Mouse (Mus musculus) 3134 (cell line): Measurements from ENCODE around the gene Hsd3b1.
"Not testable (repeated sequence)": the region's sequence is repeated elsewhere in the genome, so short reads cannot be mapped to it uniquely, and the experiment has no call there.

Source experiments
- DNase-seq: peaks from one replicate; pipeline ENCODE4 v3.0.0-alpha.2; 2011; ENCODE audit warnings: low spot score; ENCODE audit not compliant: insufficient read length; ENCODE audit errors: extremely low read depth

Gene Hsd3b1

DNA sequence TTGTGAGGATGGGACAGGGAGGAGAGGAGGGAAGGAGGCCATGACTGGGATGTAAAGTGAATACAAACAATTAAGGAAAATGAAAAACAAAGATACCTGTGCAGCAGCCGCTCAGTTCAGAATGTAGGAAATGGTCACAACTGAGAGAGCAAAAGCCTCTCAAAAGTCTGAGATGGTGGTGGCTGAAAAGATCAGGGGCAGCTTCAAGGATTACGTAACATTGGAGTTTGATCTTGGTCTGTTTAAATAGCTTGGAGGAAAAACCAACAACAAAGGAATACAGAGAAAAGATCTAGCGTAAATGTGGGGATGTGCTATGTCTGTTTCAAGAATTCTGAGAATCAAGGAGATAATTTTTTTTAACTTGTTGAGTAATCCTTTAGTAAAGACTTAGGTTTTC lies at the start of gene Hsd3b1:
Hsd3b1 (minus strand) TSS at position 219 of the 400 bp plus-strand sequence.
- no peak for DNase-seq

DNA sequence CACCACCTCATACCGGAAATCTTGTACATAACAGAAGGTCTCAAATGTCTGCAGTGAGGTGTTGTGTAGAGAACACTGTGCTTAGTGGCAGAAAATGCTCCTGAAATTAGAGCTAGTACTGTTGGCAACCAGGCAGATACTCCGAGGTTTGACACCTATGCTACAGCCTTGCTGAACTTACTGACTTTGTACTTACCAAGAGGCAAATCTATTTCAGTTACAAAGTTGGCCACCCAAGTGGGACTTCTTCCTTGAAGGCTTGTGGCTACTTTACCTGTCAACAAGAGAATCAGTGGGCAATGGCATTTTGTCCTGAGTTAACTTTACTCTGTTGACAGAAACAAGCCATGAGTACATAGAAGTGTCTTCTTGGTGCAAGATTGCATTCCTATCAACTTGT lies 38.0 kb upstream of the Hsd3b1 start:
- DNase-seq: no peak

DNA sequence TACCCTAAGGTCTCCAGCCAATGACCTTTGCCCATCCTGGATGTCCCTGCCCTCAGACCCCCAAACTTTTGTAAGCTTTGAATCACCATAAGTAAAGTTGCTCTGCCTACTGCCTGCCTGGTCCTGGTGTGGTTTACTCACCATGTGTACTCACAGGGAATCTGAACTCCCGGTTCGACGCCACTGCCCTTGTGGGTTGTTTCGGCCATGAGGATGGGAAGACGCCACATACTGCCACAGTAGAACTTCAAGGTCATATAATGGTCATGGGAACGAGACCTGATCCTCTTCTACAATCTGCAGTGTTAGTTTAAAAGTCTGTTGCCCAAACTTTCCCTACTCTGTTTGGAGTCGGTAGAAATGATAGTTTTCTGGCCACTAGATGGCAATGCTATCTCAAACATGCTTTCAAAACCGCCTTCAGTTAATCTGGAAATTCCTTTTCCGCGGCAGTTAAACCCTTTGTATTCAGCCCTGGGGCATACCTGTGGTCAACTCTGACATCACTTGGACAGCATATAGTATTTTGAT lies 35.5 kb upstream of the Hsd3b1 start:
- DNase-seq: no peak

DNA sequence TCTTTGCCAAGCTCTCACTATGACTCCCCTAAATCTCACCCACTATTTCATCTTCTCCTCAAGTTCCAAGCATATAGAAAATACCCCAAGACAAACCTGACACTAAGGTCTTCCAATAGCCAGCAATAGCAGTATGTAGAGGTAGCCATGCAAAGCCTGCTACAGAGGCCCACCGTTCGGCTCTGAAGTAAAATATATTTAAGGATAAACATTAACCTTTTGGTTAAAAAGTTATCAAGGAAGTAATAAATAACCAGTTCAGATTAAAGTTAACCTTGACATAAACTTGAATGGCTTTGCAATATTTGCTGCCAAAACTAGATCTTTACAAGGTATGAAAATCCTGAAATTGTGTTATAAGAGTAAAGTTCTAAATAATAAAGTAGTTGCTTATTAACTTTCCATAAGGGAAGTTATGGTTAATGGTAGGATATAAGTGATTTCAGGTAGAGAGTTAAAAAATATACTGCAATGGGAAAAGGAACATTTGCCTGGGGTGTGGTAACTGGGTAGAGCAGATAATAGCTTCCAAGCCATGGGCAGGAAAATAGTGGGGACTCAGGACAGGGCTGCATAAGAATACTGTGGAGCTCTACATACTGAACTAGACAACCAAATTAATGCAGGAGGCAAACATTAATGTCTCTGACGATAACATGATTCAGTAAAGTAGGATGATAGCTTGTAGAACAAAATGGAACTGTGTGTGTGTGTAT lies 33.6 kb upstream of the Hsd3b1 start, which contains the start of gene Hao2:
Hao2 (minus strand) TSS at position 183 of the 716 bp plus-strand sequence.
- no peak for DNase-seq

DNA sequence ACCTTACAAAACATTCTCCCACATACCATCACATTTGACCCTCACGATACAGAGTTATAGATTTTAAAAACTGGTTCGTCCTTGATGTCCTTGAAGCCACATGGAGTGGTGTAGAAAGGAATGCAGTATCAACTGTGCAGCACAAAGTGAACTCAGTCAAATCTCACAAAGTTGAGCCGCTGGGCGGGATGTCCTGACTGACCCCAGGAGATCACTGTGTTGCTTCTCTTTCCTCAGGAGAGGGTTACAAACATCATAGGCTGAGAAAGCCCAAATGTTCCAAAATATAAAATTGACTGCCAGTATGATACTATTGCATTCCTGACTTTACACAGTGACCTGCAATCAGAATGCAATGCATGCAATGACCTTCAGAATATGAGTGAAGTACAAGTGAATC lies 30.8 kb upstream of the Hsd3b1 start:
- DNase-seq: no peak

DNA sequence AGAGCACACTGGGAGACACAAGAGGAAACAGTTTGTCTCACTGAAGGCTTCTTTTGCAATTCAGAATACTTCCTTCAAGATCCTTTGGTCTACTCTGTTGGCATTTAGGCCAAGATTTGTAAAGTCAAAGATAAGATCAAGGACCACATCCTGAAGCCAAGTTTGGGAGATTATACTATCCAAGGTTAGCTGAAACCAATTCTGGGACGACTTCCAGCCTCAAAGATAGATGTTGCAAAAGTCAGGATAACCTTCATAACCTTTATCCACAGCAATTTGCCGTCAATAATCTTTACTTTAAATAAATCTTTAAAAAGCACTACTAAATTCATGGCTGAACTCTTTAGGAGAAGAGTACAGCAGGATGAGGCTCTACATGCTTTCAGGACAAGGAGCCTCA lies 28.6 kb upstream of the Hsd3b1 start:
- no peak for DNase-seq

DNA sequence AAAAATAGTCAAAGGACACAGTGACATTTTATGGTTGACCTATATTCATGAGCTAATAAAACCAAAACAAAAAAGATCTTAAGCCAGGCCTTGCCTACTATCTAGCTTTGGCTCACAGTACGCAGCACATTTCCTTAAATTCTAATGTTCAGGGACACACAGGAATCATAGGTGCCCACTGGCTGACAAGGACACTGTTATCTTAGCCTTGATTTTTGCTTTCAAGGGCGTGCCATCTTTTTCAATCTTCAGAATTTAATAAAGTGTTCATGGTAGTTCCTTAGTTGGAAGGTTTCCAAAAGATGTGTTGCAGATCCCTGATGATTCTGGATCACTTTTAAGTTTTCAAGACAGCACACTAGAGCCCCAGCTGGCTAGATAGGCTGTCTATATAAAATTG lies 21.2 kb upstream of the Hsd3b1 start:
- DNase-seq: no peak

DNA sequence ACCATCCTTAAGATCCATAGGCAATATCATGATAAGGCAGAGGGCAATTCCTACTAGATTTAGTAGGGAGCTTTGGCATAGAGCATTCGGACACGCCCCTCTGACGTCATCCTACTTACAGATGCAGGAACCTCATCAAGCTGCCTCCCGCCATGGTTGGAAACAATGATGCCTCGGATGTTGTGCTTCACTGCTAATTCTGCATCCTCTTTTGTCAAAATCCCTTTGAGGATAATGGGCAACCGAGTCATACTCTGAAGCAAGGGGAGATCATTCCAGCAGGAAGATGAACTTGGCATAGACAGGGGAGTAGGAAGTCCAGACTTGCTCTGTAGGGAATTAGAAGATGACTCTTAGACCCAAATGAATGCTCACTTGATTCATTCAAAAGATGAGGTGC lies 20.6 kb upstream of the Hsd3b1 start:
- DNase-seq: no peak

DNA sequence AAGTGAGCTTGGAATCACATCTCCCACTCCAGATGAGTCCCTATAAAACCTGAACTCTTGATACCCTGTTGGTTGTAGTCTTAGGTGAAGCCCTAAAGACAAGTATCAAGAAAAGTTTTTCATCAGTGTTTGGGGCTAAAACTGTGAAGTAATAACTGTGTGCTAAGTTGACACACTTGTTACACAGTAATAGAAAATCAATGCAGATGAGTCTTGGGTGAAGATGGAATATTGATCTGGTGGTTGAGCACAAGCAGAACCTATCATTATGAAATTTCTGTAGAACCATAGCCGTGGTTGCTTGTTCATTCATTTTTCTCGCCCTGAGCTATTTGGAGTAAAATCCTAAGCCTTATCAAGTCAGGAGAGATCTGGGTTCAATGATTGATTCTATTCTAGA lies 8.6 kb upstream of the Hsd3b1 start:
- no peak for DNase-seq

DNA sequence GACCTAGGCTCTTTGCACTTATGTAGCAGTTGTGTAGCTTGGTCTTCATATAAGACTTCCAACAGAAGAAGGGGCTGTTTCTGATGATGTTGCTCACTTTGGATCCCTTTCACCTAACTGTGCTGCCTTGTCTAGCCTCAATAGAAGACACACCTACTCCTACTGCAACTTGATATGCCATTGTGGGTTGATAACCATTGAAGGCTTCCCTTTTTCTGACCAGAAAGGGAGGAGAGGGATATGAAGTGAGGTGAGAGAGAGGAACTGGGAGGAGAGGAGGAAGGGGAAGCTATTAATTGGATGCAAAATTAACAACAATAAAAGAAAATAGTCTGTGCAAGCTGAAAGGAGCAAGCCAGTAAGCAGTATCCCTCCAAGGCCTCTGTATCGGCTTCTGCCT lies 3.2 kb upstream of the Hsd3b1 start:
- no peak for DNase-seq

DNA sequence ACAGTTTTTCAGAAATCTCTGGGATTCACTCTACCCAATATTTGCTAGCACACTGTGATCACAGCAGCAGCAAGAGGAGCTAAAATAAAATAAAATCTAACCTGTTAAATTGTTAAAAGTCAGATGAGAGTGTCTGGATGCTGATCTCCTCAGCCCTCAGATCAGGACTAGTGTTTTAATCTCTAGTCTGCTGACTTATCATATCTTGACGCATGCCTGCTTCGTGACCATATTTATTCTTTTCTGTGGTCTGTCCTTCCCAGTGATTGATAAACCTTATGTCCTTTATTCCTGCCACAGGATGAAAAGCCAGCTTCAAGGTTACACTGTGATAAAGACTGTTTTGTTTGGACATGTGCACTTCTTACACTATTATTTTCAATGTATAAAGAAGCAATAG lies 1.5 kb downstream of the Hsd3b1 start:
- DNase-seq: no peak

DNA sequence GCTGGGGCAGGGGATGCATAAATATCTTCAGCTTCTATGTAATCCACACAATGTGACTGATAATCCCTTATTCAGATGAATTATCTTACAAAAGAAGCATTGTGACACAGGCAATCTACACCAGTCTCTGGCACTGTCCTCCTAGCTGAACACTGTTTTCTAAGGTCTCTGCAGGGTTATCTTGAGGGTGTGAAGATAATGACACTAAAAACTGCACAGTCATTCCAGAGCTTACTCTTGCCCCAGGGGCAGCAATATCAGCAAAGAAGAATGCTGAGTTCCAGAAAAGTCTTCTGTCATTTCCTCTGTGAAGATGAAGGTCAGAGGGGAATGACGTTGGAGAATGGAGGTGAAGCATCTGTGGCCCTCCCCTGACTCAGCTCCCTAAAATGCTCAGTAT lies 2.7 kb downstream of the Hsd3b1 start:
- no peak for DNase-seq

DNA sequence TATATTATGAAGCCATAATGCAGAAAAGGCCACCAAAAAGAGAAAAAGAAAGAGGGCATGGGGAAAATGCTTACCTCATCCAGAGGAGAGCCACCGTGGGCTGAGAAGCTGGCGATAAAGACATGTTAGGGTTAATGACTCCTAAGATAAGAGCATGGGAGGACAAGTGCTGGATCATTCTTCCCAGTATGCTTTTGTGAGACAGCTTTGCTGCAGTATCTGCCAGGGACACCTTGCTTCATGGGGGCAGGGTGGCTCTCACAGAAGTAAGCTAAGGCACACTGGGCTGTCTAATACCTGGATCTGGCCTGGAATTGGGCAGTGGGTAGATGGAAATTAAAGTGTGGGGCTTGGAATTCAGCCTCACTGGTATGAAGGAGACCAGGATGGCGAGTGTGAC lies 4.4 kb downstream of the Hsd3b1 start:
- DNase-seq: no peak

DNA sequence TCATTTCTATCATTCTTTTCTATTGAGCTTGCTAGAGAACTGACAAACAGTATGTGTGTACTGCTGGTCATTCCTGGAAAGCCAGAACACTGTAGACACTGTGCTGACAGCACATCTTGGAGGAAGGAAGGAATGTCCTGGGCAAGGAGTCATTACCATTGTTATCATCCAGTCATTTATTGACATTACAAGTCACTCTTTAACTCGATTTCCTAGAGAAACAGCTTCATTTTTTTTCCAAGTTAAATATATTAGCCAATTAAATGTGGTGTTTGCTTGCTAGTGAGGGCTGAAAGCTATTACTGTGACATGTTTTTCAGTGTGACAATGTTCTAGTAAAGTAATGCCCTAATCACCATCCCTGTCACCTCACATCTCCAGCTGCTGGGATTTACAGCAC lies 5.9 kb downstream of the Hsd3b1 start:
- no peak for DNase-seq

DNA sequence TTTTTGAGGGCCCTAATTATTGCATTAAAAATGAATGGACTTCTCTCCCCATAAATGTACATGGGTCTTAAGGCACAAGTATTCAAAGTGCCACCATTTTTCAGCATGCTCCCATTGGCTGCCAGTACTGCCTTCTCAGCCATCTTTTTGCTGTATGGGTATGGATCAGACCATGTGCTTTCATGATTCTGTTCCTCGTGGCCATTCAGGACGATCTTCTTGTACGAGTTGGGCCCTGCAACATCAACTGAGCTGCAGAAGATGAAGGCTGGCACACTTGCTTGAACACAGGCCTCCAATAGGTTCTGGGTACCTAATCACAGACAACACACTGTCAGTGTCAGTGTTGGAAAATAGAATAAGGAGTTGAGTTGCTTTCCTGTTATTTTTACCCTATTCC lies 6.5 kb downstream of the Hsd3b1 start:
- no peak for DNase-seq

DNA sequence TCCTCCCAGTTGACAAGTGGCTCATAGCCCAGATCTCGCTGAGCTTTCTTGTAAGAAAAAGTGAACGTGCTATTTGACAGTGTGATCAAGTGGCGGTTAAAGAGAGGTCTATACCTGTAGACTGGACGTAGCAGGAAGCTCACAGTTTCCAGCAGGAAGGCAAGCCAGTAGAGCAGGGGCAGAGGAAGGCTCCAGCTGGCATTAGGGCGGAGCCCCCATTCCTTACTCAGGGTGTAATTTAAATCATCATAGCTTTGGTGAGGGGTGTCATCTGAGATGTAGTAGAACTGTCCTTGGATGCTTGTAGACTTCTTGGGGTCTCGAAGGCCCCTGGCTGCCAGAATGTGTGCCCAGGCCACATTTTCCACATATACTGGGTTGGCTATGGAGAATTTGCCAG lies 7.0 kb downstream of the Hsd3b1 start:
- no peak for DNase-seq

DNA sequence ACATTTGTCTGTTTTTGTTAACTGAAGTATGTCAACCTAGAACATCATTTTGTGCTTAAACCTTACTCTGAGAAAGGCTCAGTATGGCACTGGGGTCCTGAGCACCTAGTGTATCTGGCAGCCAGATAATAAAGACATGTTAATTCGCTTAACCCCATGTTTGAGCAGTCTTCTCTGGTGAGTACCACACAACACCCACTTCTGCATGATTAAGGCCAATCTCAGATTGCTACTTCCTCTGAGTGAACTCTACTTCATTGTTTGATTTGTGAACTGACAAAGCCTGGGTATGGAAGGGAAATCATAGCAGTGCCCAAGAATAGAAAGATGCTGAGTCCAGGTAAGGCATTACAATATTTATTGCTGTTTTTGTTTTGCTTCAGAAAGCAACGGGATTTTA lies 7.7 kb downstream of the Hsd3b1 start:
- no peak for DNase-seq

DNA sequence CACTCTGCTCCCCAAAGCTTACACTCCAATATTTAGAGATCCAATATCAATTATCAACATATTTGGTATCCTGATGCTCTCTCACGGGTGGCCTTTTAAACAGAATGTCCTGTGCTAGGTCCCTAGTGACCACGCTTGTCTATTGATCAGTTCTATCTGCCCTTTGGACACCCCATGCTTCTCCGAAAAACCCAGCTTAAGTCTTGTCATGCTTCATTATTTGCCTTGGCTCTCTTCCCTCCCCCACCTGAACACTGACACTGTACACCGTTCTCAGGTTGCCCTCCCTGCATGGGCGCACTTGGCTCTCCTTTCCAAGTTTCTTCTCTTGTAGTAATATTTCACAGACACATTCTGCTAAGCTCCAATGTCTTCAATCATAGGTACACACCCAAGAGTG lies 9.3 kb downstream of the Hsd3b1 start:
- DNase-seq: no peak

DNA sequence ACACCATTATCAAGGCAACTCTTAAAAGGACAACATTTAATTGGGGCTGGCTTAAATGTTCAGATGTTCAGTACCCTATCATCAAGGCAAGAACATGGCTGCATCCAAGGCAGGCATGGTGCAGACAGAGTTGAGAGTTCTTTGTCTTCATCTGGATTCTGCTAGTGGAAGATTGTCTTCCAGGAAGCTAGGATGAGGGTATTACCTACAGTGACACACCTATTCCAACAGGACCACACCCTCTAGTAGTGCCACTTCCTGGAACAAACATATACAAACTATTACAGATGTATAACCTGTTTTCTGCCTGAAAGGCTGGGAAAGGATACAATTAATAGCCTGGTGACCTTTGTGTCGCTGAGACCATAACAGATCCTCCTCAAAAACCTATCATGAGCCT lies 10.7 kb downstream of the Hsd3b1 start:
- DNase-seq: no peak

DNA sequence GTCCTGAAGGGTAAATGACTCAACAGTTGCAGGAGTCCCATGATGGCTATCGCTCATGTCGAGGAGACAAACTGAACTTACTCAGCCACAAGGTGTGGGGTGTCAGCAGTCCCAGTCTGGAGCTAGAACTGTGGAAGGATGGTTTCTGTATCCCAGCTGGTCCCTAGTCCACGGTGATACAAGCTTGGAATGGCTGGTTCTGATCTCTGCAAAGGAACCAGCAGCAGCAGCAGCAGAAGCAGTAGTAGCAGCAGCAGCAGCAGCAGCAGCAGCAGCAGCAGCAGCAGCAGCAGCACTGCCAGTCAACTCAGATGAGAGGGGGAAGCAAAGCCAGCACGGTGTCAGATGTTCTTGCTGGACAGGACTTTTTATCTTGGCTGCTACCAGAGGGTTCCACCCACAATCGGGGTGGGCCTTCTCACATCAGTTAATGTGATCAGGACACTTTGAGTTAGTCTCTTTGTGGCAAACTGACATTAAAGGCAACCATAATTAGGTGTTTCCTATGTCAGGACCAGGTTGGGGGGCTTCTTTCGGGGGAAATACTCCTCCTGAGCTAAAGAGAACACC lies 45.4 kb downstream of the Hsd3b1 start, which contains the start of gene Hsd3b6:
Hsd3b6 (minus strand) TSS at position 343 of the 570 bp plus-strand sequence.
- DNase-seq: no peak

DNA sequence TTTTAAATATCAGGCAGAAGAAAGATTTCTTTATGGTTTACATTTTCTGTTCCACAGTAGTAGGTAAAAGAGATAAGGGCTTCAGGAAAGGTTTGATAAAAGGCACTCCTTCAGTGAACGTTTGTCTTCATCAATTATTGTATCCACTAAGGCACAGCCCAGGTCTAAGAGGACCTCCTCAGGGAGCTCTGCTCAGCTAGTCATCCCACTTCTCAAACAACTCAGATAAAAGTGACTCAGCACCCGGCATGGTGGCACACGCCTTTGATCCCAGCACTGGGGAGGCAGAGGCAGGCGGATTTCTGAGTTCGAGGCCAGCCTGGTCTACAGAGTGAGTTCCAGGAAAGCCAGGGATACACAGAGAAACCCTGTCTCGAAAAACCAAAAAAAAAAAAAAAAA lies 46.9 kb downstream of the Hsd3b1 start:
- not testable (repeated sequence) for DNase-seq

DNA sequence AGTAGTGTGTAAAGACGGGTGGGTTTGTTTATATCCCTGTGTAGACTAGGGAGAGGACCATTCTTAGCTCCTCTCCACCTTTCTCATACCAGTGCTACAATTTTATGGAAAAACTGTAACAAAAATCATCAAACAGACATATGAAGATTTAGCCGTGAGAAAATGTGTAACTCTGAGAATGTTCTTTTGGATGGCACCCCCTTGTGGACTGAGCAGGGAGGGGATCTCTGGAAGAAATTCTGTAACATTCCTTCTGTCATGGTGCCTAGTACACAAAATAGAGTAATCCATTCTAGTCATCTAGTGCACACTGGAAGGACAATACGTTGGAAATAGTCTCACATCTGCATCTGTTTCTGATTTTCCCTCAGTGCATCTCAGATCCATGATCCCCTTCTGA lies 54.6 kb downstream of the Hsd3b1 start:
- DNase-seq: not testable (repeated sequence)
